Mouse (Mus musculus) liver, postnatal 0 days (tissue): ENCODE measurements around the gene Mmp17. TPM values are rescaled to one million over a fixed set of nuclear protein-coding genes. Genes with fewer than 3 reads are reported as not detected.

ENCODE experiments used
- ATAC-seq: fragments of 200-750 bp; cut with Nextera tagmentation; 2 replicates; pipeline ENCODE4 v1.8.0; 2017; ENCODE audit warnings: mild to moderate bottlenecking, moderate library complexity
- DNase-seq: peaks from one replicate; pipeline ENCODE4 v3.0.0-alpha.2; 2016
- H3K27ac ChIP-seq: fragments of 300-500 bp; sonication (generic); 2 replicates; pipeline ENCODE4 v1.5.1; 2014; ENCODE audit warnings: antibody characterized with exemption, moderate library complexity, mild to moderate bottlenecking, low read depth
- H3K27me3 ChIP-seq: fragments of 300-500 bp; sonication (generic); 2 replicates; pipeline ENCODE4 v1.6.1; 2014; ENCODE audit warnings: low read length, control low read depth, mixed read lengths; ENCODE audit not compliant: insufficient read depth
- H3K36me3 ChIP-seq: fragments of 300-500 bp; sonication (generic); replicated peaks from 2 replicates; pipeline ENCODE4 v1.6.1; 2014; ENCODE audit warnings: mild to moderate bottlenecking, control low read depth, low read length, moderate library complexity, mixed read lengths; ENCODE audit not compliant: insufficient read depth
- H3K4me1 ChIP-seq: fragments of 300-500 bp; sonication (generic); 2 replicates; pipeline ENCODE4 v1.6.1; 2014; ENCODE audit warnings: antibody characterized with exemption, mild to moderate bottlenecking, control low read depth; ENCODE audit not compliant: insufficient read depth
- H3K4me2 ChIP-seq: fragments of 300-500 bp; sonication (generic); 2 replicates; pipeline ENCODE4 v1.6.1; 2014; ENCODE audit warnings: low read depth, mild to moderate bottlenecking, low read length, moderate library complexity, mixed read lengths
- H3K4me3 ChIP-seq: fragments of 300-500 bp; sonication (generic); 2 replicates; pipeline ENCODE4 v1.5.1; 2014; ENCODE audit warnings: low read depth, low read length
- H3K9ac ChIP-seq: fragments of 300-500 bp; sonication (generic); replicated peaks from 2 replicates; pipeline ENCODE4 v1.6.1; 2014; ENCODE audit warnings: mild to moderate bottlenecking, moderate library complexity
- H3K9me3 ChIP-seq: fragments of 300-500 bp; sonication (generic); 2 replicates; pipeline ENCODE4 v1.6.1; 2016; ENCODE audit warnings: mild to moderate bottlenecking, control low read depth, low read length, mixed read lengths
- CTCF ChIP-seq: sonication (generic); IDR thresholded peaks from 2 replicates; pipeline ENCODE4 v1.5.1; 2016; ENCODE audit warnings: antibody characterized with exemption, low read depth
- EP300 ChIP-seq: IDR thresholded peaks from 2 replicates; pipeline ENCODE4 v1.6.1; 2016; ENCODE audit warnings: antibody characterized with exemption, low read depth, mild to moderate bottlenecking
- WGBS: fragments of 180-500 bp; shearing (Covaris S2); extraction: QIAGEN DNeasy Blood & Tissue Kit; methylation state at CpG from one replicate; pipeline ENCODE4 v1.1.7; 2014; ENCODE audit not compliant: insufficient replicate concordance; 5-methylcytosine and 5-hydroxymethylcytosine counted together
- polyA plus RNA-seq: library from polyadenylated mRNA; unstranded; fragments of >200 nt; fragmentation: Nextera tagmentation; extraction: Ambion mirVana; gene quantifications from 2 replicates; pipeline ENCODE4 v1.2.1, GENCODE M21; 2015

Mmp17 gene
- polyA plus RNA-seq, 1 experiment from 2014 or later: 0.07 TPM

- ATAC-seq: no peak
- Histone ChIP-seq H3K4me1 (no peaks in the 10 kb centered on the region), H3K27me3 (no peaks in the 10 kb centered on the region), H3K4me2 (no peak overlapping the region), H3K36me3 (no peaks in the 10 kb centered on the region), H3K27ac (no peak overlapping the region), H3K4me3 (no peak overlapping the region), H3K9me3 (no peaks in the 10 kb centered on the region), H3K9ac (no peak overlapping the region)
- TF ChIP-seq CTCF: no peak
- no peak for TF ChIP-seq EP300
- no peak for DNase-seq
- 82% methylated on average over 5 of the region's 5 CpGs for WGBS
Measured at GRCm38 (mm10) chr5:129650858-129651257, 66.9 kb downstream of the Mmp17 start.

- Histone ChIP-seq H3K9me3 (no peaks in the 10 kb centered on the region), H3K27me3 (no peaks in the 10 kb centered on the region), H3K36me3 (peaks cover 28% of the 10 kb centered on the region), H3K9ac (no peak overlapping the region), H3K27ac (no peak overlapping the region), H3K4me3 (no peak overlapping the region), H3K4me2 (no peak overlapping the region), H3K4me1 (no peaks in the 10 kb centered on the region)
- no peak for ATAC-seq
- TF ChIP-seq EP300: no peak
- WGBS: 92% methylated on average over 10 of the region's 10 CpGs
- DNase-seq: no peak
Measured at GRCm38 (mm10) chr5:129657016-129657415, 73.0 kb downstream of the Mmp17 start.

GRCm38 (mm10) chr5:129657931-129658330, 74.0 kb downstream of the Mmp17 start:
- no peak overlapping the region for H3K9ac ChIP-seq
- no peak overlapping the region for H3K4me3 ChIP-seq
- H3K36me3 ChIP-seq: peaks cover 28% of the 10 kb centered on the region
- H3K27ac ChIP-seq: no peak overlapping the region
- 91% methylated on average over 15 of the region's 15 CpGs for WGBS
- H3K27me3 ChIP-seq: no peaks in the 10 kb centered on the region
- no peaks in the 10 kb centered on the region for H3K4me1 ChIP-seq
- ATAC-seq: no peak
- DNase-seq: no peak
- no peak for TF ChIP-seq EP300
- H3K4me2 ChIP-seq: no peak overlapping the region
- no peaks in the 10 kb centered on the region for H3K9me3 ChIP-seq

Other genes starting within 250 kb of the Mmp17 start
- gene Sfswap, start 82.9 kb upstream of the Mmp17 start, polyA plus RNA-seq: 10.6 and 11.0 TPM in 2 replicates
- gene Zfp11, start 85.9 kb downstream of the Mmp17 start, polyA plus RNA-seq: 0.47 and 0.54 TPM in 2 replicates
- gene Sept14, start 124.3 kb downstream of the Mmp17 start, polyA plus RNA-seq: not detected in 2 replicates
- 124 and 130 TPM in 2 replicates for gene Mrps17, start 131.3 kb downstream of the Mmp17 start, polyA plus RNA-seq
- gene Nipsnap2, start 140.9 kb downstream of the Mmp17 start, polyA plus RNA-seq: 30.5 and 32.2 TPM in 2 replicates
- 18.4 and 20.5 TPM in 2 replicates for gene Psph, start 203.3 kb downstream of the Mmp17 start, polyA plus RNA-seq